Mouse (Mus musculus): ENCODE data around the gene D030056L22Rik. TPM values are rescaled to one million over a fixed set of nuclear protein-coding genes. Genes with fewer than 3 reads are reported as not detected.
A peak's percentile ranks its signal among the peaks of the same experiment; 100 is the strongest.

Gene D030056L22Rik
- polyA plus RNA-seq, 1 experiment = 7.6 TPM

DNA sequence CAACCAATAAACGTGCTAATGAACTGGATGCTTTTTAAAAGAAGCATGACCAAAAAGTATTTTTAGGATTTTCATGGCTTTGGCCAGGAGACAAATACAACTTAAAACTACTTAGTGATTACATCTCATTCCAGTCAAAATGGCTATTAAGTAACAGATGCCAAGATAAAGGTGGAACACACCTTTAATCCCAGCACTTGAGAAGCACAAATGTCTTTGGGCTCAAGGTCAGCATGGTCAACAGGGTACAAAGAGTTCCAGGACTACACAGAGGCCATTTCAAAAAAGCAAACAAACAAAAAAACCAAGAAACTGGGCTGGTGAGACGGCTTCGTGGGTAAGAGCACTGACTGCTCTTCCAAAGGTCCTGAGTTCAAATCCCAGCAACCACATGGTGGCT, 7.3 kb downstream of the D030056L22Rik start:
- Histone ChIP-seq H3K27me3 (replicated peaks) (no peaks in the 10 kb centered on the region), H3K4me1 (peaks cover 9% of the 10 kb centered on the region), H3K4me3 (replicated peaks) (no peak overlapping the region), H3K36me3 (replicated peaks; ENCODE audit: low read length) (peaks cover 20% of the 10 kb centered on the region), H3K9me3 (no peaks in the 10 kb centered on the region)
- no peak for TF ChIP-seq GATA1 (IDR thresholded peaks at IDR 0.05; ENCODE audit: borderline replicate concordance, low read length)

DNA sequence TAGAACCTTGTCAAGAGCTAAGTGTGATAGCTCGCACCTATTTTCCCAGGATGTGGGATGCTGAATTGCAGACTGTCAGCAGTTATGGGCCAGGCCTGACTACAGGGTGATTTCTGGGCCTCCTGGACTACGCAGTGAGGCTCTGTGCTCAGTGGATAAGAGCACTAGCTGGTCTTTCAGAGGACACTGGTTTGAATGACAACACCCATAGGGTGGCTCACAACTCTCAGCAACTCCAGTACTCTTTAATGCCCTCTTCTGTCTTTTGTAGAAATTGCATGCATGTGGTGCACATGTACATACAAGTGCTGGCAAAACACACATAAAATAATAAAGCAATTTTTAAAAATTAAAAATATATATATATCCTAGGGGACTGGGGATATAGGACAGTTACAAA, 12.2 kb downstream of the D030056L22Rik start:
- Histone ChIP-seq H3K9me3 (no peaks in the 10 kb centered on the region), H3K4me1 (peaks cover 2% of the 10 kb centered on the region), H3K27me3 (replicated peaks) (no peaks in the 10 kb centered on the region), H3K36me3 (replicated peaks; ENCODE audit: low read length) (no peaks in the 10 kb centered on the region), H3K4me3 (replicated peaks) (no peak overlapping the region)
- TF ChIP-seq GATA1 (IDR thresholded peaks at IDR 0.05; ENCODE audit: borderline replicate concordance, low read length) (no peak), FLI1 (IDR thresholded peaks at IDR 0.05; ENCODE audit: low read length) (no peak)

DNA sequence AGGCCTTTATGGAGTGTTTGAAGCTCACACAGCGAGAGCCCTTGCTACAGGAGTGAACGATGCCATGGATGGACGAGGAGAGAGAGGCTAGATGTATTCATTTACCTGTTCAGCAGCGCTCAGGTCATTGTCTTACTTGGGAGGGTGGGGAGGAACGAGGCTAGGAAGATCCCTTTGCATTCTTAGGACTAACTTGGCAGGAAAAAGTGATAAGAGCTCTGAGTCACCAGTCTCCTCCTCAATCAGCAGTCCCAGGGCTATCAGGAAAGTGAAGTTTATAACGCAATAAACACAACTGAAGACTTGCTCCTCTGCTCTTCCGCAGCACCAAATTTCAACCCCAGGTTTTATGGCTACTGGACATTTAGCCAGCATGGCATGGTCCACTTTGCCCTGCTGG, 17.3 kb downstream of the D030056L22Rik start:
- peaks cover 4% of the 10 kb centered on the region for H3K4me1 ChIP-seq
- no peak for TF ChIP-seq GATA1 (IDR thresholded peaks at IDR 0.05; ENCODE audit: borderline replicate concordance, low read length)
- TF ChIP-seq FLI1 (IDR thresholded peaks at IDR 0.05; ENCODE audit: low read length) = no peak
- peaks cover 2% of the 10 kb centered on the region for H3K27me3 ChIP-seq (replicated peaks)
- no peaks in the 10 kb centered on the region for H3K36me3 ChIP-seq (replicated peaks; ENCODE audit: low read length)
- H3K4me3 ChIP-seq (replicated peaks) = no peak overlapping the region
- H3K9me3 ChIP-seq = no peaks in the 10 kb centered on the region

DNA sequence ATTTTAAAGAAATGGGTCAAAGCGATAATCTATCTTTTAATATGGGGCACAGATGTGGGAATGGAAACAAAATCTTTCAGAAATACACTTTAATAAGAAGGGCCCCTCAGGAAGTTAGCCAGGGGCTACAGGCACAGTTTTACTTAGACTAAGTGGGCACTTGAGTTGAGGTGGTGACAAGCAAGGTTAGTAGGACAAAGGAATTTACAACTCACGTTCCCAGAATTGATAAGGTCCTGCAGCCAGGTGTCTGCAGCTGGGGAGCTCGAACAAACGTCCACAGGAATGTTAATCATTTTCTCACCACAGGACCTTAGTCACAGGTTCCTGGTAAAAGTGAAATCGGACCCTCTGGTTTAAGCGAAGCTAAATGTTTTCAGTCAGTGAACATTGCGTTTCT, 18.1 kb downstream of the D030056L22Rik start:
- peaks cover 2% of the 10 kb centered on the region for H3K27me3 ChIP-seq (replicated peaks)
- H3K4me1 ChIP-seq = peaks cover 4% of the 10 kb centered on the region
- no peaks in the 10 kb centered on the region for H3K36me3 ChIP-seq (replicated peaks; ENCODE audit: low read length)
- TF ChIP-seq FLI1 (IDR thresholded peaks at IDR 0.05; ENCODE audit: low read length) (no peak), GATA1 (IDR thresholded peaks at IDR 0.05; ENCODE audit: borderline replicate concordance, low read length) (no peak)
- no peaks in the 10 kb centered on the region for H3K9me3 ChIP-seq
- H3K4me3 ChIP-seq (replicated peaks) = no peak overlapping the region

DNA sequence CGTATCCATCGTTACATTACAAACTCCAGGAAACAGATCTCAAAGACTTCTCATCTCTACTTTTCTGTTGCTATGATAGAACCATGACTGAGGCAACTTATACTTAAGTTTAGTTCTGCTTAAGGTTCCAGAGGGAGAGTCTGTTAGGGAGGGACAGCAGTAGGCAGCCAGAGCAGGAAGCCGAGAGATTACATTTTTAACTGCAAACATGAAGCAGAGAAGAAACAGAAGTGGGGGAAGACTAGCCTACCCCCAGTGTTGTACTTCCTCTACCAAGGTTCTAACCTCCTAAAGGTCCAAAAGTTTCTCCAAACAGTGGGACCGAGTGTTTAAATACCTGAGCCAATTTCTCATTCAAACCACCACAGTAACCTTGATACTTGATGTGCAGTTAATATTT, 22.9 kb downstream of the D030056L22Rik start:
- Histone ChIP-seq H3K36me3 (replicated peaks; ENCODE audit: low read length) (no peaks in the 10 kb centered on the region), H3K4me3 (replicated peaks) (no peak overlapping the region), H3K9me3 (no peaks in the 10 kb centered on the region), H3K27me3 (replicated peaks) (peaks cover 2% of the 10 kb centered on the region), H3K4me1 (no peaks in the 10 kb centered on the region)
- no peak for TF ChIP-seq FLI1 (IDR thresholded peaks at IDR 0.05; ENCODE audit: low read length)
- no peak for TF ChIP-seq GATA1 (IDR thresholded peaks at IDR 0.05; ENCODE audit: borderline replicate concordance, low read length)

DNA sequence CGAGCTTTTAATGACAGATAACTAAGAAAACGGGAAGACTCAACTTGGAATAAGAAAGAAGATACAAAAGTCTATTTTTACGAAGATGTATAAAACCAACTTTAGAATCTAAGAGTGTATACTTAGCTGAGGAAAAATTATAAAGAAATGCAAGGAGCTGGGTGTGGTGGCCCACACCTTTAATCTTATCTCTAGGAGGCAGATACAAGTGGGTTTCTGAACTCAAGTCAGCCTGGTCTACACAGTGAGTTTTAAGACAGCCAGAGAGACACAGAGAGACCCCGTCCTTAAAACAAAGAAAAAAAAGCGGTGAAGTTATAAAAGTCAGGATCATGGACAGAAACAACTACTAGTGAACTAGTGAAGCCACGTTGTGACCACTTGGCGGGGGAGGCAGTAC, 26.2 kb downstream of the D030056L22Rik start:
- TF ChIP-seq GATA1 (IDR thresholded peaks at IDR 0.05; ENCODE audit: borderline replicate concordance, low read length) = no peak
- Histone ChIP-seq H3K27me3 (replicated peaks) (peaks cover 4% of the 10 kb centered on the region), H3K36me3 (replicated peaks; ENCODE audit: low read length) (no peaks in the 10 kb centered on the region), H3K9me3 (no peaks in the 10 kb centered on the region), H3K4me3 (replicated peaks) (no peak overlapping the region), H3K4me1 (no peaks in the 10 kb centered on the region)

DNA sequence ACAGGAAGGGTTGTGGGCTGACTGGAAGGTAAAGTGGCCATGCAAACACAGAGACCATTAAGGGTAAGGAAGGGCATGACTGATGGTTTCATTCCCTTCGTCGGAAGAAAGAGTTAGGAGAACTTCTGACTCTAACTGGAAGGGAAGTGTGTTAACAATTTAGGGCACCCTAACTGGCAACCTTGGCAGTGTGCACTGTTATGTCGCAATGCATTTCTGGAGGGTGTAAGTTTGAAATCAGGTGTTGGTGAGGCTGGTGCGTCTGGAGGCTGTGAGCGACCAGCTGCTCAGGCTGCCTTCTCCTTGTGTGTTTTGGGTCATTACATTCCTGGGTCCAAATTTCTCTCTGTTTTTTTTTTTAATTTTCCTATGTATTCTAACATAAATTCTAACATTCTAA, 31.0 kb downstream of the D030056L22Rik start:
- TF ChIP-seq GATA1 (IDR thresholded peaks at IDR 0.05; ENCODE audit: borderline replicate concordance, low read length) = no peak

DNA sequence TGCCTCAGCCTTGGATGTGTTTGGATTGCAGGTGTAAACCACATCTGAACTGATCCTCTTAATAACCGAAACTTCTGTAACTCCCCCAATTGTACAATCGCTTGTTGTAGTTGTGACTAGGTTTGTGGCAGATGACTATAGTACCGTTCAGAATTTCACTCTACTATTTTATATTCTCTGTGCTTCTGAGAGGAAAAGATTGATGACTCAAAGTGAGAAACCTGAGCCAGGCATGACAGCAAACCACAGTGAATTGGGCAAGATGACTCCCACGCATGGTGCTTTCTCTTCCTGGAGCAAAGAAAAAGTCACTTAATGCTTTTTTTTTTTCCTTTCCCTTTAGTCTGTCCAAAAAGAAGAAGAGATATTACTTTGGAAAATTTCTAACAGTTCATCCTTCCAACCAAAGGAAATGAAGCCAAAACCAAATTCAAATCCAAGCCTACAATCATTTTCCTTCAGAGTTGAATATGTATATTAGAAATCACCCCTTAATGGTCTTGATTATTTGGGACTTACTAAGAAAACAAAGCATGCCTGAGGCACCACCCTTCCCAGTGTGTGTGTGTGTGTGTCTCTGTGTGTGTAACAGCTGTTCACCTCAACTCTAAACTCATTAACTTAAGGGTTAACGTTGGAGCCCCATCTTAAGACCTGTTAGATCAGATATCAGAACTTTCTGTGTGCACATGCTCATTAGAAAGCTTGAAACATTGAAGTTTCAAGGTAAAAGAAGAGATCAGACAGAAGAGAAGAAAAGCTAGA, 33.8 kb downstream of the D030056L22Rik start:
- H3K9me3 ChIP-seq = no peaks in the 10 kb centered on the region
- peaks cover 22% of the 10 kb centered on the region for H3K27me3 ChIP-seq (replicated peaks)

More for the DNA sequence above, 31.0 kb downstream of the D030056L22Rik start:
- Histone ChIP-seq H3K36me3 (replicated peaks; ENCODE audit: low read length) (no peaks in the 10 kb centered on the region), H3K4me1 (no peaks in the 10 kb centered on the region), H3K9me3 (no peaks in the 10 kb centered on the region), H3K4me3 (replicated peaks) (no peak overlapping the region), H3K27me3 (replicated peaks) (peaks cover 6% of the 10 kb centered on the region)

DNA sequence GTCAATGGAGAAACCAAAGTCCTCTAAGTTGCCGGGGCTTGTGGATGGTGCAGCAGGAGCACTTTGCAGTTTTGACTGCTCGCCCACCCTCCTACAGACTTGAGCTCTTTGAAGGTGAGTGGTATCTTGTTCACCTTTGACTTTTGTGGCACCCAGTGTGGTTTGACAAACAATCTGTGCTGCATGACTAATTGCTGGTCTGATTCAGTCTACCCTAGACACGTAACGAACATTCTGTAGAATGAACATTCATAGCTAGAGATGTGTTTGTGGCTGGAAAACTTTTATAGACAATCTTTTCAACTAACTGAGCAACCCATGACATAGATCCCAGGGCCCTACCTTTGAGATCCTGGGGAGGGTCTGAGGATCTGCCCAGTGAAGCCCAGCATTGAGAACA, 34.4 kb downstream of the D030056L22Rik start:
- Histone ChIP-seq H3K4me1 (peaks cover 5% of the 10 kb centered on the region; the same call in 1 of the 2 replicates), H3K9me3 (no peaks in the 10 kb centered on the region), H3K27me3 (replicated peaks) (peaks cover 22% of the 10 kb centered on the region), H3K4me3 (replicated peaks) (no peak overlapping the region), H3K36me3 (replicated peaks; ENCODE audit: low read length) (no peaks in the 10 kb centered on the region)
- no peak for TF ChIP-seq GATA1 (IDR thresholded peaks at IDR 0.05; ENCODE audit: borderline replicate concordance, low read length)
- no peak for TF ChIP-seq FLI1 (IDR thresholded peaks at IDR 0.05; ENCODE audit: low read length)

More for the DNA sequence above, 33.8 kb downstream of the D030056L22Rik start:
- no peak overlapping the region for H3K4me3 ChIP-seq (replicated peaks)
- TF ChIP-seq FLI1 (IDR thresholded peaks at IDR 0.05; ENCODE audit: low read length) (no peak), GATA1 (IDR thresholded peaks at IDR 0.05; ENCODE audit: borderline replicate concordance, low read length) (no peak)
- H3K4me1 ChIP-seq = peaks cover 5% of the 10 kb centered on the region; the same call in 1 of the 2 replicates
- no peaks in the 10 kb centered on the region for H3K36me3 ChIP-seq (replicated peaks; ENCODE audit: low read length)

DNA sequence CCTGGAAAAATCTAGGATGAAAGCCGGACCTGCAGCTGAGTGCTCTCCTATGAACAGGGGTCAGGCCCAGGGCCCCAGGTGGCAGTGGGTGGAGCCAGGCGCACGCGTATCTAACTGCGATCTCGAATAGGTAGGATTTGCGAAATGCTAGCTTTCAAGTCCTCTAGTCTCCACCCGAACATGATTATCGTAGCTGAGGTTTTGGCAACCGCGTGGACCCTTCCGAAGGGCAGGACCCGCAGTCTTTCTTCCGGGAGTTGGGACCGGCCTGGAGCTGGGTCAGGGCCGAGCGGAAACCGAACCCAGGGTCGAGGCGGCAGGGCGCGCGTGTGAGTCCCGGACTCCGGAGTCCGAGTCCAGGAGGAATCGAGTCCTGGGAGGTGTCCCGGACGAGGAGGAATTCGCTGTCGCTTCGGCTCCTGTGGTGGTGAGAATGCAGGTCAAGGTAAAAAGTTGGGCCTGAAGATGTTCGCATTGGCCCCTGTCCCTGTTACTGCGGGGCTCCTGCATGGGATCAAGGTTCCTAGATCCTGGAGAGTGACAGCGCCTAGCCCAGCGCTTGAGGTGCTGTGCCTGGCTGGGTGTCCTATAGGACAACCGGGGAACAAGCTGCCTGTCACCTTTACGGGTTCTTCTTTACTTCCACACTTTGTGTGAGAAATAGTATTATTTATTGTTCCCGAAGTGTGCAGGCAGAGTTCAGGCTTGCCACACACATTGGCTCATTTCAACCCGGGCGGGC, 36.8 kb downstream of the D030056L22Rik start, which contains the start of gene Trpm6:
Gene Trpm6, plus strand, starts transcription at position 386 of the 742 bp plus-strand sequence.
- Histone ChIP-seq H3K9me3 (no peaks in the 10 kb centered on the region), H3K36me3 (replicated peaks; ENCODE audit: low read length) (no peaks in the 10 kb centered on the region), H3K27me3 (replicated peaks) (peaks cover 20% of the 10 kb centered on the region), H3K4me3 (replicated peaks) (peak within 1 kb of the TSS; percentile 7), H3K4me1 (peaks cover 5% of the 10 kb centered on the region; the same call in 1 of the 2 replicates)
- TF ChIP-seq FLI1 (IDR thresholded peaks at IDR 0.05; ENCODE audit: low read length) = no peak
- no peak for TF ChIP-seq GATA1 (IDR thresholded peaks at IDR 0.05; ENCODE audit: borderline replicate concordance, low read length)

Data from megakaryocyte, embryonic 14.5 days (primary cell).